Mouse (Mus musculus): ENCODE results near the gene Sp4. TPM values are rescaled to one million over a fixed set of nuclear protein-coding genes. Genes with fewer than 3 reads are reported as not detected.

The Sp4 gene
- 10 to 100 TPM; 10.5 to 12.8 TPM for total RNA-seq (2021)
- long read RNA-seq, experiment 1, partial matches to known transcripts, result 2 of 3 reads
- long read RNA-seq, experiment 1, other reads (novel, unspliced or antisense), result 0 of 3 reads
- long read RNA-seq, experiment 2, partial matches to known transcripts, result 0 of 2 reads
- long read RNA-seq, experiment 2, other reads (novel, unspliced or antisense), result 2 of 2 reads

DNA sequence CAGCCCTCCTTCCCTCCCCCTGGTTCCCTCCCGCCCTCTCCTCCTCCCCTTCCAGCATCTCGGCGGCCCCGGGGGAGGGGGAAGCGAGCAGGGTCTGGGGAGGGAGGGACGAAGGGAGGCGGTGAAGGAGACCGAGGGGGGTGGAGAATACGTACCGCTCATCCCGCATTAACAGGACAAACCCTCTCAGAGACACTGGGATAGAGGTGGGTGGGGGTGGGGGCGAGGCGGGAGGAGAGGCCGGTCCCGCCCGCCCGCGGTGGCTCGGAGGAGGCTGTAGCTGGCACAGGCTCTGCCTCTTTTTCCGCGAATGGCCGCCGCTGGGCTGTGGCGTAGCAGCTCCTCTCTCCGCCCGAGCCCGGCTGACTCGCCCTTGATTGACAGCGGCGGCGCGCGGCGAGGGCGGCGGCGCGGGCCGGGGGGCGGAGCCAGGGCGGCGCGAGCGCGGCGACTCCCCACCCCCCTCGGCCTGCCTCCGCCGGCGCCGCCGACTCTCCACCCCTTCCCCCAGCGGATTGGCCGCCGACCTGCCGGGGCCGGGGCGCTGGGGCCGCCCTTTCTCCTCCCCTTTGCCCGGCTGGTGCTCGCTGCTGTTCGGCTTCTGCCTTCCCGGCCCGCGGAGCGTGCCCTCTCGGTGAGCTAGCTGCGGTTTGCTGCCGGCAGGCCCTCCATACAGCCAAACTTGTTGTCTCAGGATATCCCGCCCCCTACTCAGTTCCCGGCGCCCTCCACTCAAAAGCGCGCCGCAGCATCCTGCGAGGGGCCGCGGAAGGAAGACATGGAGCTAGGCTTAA, at the start of gene Sp4:
Gene Sp4 (minus strand): TSS at position 369 of the 794 bp plus-strand sequence.
- peak; percentile 92 for DNase-seq

DNA sequence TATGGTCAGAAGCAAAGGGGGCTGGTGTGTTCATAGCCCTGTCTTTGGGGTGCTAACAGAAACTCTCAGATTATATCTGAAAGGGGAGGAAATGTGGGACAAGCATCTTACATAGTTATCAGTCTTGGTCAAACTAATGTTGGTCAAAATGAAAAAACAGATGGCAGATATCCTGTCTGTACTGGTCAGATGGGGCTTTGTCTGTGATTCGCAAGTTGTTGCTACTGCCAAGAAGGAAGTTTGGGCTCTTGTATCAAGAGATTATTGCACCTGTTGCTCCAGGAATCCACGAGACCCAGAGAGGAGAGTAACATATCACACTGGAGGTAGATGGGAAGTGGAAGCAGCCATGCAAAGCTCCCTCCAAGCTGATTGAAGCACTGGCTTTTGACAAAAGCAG, 37.9 kb upstream of the Sp4 start:
- DNase-seq, result no peak

DNA sequence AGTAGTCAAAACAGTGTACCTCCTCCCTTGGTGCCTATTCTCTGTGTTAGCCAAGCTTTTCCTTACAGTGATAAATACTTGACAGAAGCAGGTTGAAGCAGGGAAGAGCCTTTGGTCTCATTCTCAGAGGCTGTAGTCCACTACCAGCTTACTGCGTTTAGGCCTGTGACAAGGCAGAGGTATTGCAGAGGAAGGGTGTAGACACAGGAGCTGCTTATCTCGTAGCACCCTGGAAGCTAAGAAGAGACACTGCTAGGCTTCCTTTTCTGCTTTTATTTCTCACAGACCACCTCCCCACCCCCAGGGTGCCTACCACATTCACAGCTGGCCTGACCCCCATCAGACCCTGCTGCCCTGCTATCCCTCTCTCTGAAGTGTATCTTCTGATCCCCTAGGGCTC, 37.0 kb upstream of the Sp4 start:
- no peak for DNase-seq

DNA sequence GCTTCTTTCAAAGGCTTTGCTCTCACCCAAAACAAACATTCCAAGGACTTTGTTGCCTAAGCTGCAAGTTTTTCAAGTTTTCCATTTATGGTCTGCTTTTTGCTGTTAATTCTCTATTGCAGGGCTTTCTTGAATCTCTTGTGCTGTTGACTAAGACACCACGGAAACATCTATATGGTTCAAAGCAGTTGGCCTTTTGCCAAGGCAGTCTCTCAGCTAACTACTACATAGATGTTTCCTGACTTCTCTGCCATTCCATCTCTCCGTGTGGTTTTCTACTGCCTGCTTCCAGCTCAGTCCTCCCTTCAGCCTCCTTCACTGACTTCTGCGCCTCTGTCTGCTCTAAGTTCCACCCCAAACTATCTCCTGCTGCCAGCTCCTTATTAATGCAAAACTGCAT, 36.1 kb upstream of the Sp4 start:
- no peak for DNase-seq

DNA sequence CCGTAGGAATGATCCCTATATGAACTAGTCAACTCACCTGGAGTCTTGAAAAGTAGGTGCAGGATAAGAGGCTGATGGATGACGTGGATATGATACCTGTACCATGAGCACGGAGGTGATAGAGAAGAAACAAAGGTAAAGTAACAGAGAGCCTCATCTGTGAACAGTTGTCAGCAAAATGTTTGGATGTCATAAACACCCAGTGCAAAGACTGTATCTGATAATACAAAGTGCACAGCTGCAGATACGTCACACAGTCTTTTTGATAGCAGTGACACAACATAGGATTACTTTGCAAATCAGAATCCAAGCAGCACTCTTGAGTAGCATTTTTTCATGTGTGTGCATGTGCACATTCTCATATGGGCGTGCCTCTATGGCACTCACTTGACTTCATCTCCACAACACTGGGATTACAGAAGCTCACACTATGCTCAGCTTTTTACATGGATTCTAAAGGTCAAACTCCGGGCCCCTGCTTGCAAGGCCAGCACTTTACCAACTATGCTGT, 27.6 kb upstream of the Sp4 start:
- no peak for DNase-seq

DNA sequence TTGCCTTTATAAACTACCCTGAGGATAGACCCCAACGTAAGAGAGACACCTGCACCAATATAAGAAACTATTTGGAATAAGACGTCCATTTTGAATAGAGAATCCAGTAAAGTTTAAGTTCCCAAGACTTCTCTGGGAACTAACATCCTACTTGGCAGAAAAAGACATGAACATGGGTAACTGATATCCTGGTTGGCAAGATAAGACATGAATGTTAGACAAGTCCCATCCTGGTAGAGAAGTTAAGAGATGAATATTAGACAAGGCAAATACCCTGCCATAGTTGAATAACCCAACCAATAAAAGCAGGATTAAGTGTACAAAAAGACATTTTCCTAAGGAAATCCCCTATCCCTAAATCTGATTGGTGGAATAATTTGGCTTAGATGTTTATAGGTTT, 26.3 kb upstream of the Sp4 start:
- no peak for DNase-seq

DNA sequence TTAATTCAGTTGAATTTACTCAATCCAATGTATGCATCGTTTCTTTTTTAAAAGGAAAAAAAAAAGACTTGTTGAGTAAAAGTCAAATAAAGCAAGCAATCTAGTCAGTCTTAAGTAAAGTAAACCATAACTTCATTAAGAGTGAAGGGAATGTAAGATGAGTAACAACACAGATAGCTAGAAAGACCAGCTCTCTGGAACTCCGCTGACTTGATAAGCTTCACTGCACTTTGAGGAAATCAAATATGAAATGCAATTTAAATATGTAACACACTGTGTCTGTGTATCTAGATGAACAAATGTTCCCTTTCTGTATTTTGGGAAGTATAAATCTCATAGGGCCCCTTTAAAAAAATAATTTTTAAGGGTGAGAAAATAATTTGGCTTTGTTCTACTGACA, 24.9 kb upstream of the Sp4 start:
- DNase-seq, result no peak

DNA sequence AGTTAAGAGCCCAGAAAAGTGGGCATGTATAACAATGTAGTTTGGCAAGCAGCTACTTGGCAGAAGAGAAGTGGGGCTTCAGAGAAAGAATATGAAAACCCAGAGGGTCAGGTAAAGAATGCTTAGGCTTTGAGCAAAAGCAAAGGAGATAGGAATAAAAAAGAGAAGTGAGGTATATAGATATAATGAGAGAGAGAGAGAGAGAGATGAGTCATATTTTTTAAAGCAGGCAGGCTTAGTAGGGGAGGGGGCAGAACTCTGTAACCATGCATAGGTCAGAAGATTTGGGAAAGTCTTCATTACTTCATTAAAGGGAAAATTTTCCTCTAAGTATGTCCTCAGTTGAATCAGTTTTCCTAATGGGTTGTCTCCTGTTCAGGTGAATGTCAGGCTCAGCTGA, 18.8 kb upstream of the Sp4 start:
- DNase-seq, result no peak

DNA sequence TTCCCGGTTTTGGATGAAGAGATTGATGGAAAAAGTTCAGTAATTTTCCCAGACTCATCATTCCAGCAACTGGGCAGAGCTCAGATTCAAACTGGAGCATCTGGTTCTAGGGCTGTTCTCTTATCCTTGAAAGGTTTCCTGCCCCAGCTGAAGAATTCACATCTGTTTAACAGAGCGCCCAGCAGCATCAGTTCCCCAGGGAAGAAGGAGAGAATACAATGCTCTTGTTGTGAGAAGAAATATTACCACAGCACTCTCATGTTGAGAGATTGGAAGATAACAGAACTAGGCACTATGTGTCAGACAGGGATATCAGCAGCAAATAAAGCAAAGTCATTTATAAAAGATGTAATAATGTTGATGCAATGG, 13.2 kb upstream of the Sp4 start:
- no peak for DNase-seq

DNA sequence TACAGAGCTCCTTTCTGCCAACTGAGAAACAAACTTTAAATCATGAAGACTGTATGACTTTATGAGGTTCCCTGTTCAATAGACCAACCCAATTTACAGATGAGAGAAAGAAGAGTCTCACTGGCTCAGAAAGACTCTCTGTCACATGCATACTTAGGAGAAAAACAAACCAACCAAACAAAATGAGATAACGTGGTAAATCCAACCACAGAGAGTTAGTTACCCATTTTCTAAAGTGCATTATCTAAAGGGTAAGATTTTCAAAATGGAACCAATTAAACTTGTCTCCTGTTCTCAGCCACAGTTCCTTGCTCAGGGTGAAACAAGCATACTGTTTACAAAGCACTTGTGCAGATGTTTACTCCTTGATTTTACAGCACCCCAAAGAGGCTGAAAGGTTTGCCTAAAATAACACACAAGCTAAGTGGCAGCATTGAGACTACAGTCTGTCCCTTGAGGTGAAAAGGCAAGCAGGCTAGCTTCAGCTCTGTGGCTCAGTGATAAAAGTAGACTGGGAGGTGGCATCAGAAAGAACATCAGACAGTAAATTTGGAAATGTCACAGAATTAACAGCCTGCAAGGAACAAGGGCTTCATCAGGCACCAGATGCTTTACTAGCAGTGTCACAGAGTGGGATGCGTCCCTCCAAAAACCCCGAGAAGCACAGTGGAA, 12.7 kb upstream of the Sp4 start:
- DNase-seq, result no peak

DNA sequence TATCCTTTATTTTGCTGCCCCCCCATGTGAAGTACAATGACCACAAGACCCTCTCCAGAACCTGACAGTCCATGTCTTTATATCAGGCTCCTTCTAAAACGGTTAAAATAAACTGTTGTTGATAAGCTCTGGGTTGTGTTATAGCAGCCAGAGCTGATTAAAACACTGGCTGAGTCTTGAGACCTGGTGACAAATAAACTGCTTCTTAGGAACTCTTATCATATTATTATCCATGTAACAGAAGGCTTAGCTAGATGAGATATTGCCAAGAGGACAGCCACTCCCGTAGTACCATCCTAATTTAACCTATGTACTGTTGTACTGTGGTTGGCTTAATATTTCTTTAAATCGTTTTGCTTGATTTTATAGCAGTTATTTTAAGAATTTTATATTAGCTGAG, 2.3 kb upstream of the Sp4 start:
- no peak for DNase-seq

DNA sequence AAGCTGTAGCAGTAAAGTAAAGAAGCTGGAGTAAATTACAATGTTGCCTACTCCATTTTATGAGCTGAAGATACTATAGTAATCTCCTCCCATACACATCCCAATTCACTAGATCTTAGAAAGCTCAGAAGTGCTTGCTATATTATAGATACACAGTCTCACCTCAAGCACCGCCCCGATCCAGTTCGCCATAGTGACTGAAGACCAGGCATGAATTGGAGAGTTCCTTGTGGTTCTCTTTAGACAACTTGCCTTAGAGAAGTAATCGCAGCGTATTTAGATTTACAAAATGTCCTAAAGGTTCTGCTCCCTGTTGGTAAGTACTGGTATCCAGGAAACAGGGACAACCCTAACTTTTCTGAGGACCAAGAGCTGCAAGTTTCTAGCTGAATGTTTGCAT, 1.8 kb upstream of the Sp4 start:
- no peak for DNase-seq

DNA sequence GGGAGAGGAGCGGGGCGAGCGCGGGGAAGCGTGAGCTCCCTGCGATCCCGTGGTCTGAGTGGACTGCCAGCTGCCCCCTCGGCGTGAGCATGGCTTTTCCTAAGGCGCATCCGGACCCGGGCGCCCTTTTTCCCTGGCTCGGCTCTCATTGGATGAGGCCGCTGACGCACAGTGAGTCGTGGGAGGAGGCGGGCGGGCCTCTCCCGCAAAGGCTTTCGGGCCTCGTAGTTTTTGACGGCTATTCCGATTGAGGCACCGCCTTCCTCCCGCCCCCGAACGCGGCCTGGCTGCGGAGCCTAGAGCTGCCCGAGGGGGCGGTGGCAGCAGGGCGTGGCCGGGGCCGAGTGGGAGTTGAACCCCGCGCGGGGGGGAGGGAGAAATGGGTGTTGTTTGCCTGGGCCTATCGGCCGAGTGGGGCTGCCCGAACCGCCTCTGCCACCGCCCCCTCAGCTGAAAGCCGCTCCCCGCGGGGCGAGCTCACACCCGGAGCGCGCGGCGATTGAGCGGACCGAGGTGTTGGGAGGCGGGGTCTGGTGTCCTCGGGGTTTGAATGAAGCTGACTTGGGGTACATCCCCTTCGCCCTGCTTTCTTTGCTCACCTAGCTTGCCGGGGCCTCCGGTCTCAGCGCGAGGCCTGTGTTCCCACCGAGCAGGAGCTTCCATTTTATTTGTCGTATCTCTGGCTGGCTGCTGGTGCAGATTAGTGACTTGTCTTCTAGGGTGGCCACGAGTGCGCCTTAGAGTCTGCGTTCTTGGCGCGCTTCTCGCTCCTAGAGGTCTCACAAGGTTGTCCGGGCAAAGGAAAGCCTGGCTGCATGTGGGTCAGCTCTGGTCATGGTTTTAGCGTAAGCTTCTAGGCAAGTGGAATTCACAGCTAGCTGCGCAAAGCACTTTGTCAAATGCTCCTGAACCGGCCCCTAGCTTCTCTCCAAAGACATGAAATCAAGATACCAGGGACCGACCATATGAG, 911 bp upstream of the Sp4 start:
- DNase-seq, result peak; percentile 99

DNA sequence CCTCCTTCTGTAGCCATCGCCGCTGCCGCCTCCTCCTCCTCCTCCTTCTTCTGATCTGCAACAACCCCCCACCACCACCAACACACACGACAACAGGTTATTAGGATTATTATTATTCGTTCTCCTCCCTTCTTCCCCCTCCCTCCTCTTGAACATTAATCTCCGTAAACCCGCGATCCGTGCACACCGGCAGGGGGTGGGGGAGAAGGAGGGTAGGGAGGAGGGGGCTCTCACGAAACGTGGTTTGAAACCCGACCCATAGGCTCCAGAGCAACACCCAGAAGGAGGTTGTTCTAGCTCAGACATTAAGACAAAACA, 527 bp downstream of the Sp4 start:
- no peak for DNase-seq

DNA sequence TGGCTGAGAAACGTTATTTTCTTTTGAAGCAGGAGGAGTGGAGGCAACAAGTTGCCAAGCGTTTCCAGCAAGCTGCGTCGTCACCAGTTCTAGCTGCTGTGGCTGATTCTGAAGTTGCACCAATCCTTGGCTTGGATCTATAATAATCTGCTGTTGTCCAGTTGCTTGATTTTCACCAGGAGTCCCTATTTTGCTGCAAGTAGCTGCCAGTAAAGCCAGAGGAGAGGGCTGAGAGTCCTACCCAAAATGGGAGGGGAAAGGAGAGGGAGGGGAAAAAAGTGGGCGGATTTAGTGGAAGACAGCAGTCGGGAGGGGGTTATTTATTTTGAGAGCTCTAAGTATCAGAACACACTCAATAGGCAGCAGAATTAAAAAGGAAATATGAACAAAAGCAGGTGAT, 1.3 kb downstream of the Sp4 start:
- no peak for DNase-seq

DNA sequence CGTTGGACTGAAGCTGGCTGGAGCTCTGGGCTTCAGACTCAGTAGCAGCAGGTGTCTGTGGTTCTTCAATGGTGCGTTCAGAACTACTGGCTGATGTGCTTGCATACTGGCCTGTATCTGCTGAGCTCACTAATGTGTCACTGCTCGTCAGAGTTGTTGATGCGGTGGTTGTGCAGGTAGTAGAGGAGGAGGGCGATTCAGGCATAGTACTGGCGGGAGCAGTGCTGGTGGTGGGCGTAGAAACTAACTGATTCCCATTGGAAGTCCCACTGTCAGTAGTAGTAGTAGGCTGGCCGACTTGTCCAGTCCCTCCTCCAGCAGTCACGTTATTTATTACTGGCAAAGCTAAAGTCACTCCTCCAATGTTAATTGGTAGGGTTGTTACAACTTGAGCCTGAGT, 2.1 kb downstream of the Sp4 start:
- no peak for DNase-seq

DNA sequence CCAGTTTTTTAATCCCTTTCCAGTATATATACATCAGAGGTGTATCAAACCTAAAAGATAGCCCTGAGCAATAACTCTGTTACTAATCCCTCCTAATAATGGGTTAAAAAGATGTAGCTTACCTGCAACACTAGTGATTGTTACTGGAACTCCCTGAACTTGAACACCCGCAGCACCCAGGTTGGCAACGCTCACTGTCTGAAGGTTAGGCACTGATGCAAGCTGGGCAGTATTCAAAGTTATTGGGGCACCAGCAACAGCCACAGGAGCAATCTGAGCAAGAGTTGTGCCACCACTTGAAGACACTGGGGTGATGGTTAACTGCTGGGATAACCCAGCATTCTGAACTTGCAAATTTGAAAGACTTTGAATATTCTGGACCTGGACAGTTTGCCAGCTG, 2.7 kb downstream of the Sp4 start:
- no peak for DNase-seq

DNA sequence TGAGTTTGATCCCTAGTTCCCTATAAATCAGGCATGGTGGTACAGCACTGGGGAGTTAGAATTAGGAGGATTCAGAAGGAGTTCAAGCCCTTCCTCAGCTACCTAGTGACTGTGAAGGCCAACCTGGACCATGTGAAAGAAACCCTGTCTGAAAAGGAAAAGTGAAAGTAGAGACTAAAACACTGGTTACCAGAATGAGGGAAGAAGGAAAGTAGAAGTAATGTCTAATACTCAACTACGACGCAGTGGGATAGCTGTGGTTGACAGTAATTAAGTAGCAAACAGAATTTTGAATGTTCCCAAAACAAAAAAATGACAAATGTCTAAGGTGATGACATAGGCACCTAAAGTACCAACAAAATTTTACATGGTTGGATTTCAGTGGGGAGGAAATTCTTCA, 5.0 kb downstream of the Sp4 start:
- DNase-seq, result no peak

DNA sequence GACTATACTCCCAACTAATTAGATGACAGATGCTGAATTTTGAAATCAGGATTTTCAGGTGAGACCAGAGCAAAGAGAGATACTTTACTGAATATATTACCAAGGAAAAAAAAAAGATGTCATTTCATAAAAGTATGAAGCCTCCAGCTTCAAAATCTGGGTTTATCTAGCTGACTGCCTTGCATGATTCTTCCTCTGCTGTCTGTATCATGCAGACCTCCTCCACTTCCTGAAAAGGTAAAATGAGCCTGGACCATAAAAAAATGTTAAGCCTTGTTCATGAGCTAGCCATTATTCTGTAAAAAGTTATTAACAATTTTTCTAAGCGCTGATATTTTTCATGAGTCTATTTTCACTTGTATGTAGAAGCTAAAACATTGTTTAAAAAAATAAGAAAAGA, 5.4 kb downstream of the Sp4 start:
- DNase-seq, result no peak

DNA sequence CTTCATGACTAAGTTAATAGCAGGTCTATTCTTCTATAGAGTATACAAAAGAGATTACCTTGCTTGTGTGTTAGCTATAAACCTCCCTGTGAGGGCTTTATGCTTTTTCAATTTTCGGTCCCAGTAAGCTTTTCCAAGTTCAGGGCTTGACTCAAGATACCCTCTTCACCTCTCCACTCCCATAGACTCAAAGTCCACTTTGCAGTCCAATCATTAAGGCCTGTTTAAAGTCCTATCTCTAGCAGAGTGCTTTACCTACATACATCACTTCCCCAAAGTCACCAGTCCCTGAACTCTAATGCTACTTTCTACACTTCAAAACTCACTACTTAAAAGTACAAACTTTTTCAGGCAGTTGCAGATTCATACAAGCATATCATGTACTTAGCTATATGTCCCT, 12.3 kb downstream of the Sp4 start:
- no peak for DNase-seq

DNA sequence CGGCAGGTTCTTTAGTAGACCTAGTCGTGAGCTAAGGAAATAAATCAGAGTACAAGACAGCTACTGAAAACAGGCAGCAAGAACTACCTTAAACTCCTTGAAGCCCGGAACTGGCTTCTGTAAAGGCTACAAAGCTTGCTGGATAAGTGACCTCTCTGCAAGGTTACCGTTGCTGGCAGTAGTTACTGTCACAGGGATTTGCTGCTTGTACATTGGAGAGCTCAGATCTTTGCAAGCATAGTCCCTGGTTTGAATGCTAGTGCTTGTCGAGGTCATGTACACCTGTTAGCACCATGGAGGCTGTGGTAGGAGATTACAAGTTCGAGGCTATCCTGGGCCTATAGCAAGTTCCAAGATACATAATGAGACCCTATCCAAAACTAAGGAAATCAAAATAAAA, 16.1 kb downstream of the Sp4 start:
- DNase-seq, result no peak

DNA sequence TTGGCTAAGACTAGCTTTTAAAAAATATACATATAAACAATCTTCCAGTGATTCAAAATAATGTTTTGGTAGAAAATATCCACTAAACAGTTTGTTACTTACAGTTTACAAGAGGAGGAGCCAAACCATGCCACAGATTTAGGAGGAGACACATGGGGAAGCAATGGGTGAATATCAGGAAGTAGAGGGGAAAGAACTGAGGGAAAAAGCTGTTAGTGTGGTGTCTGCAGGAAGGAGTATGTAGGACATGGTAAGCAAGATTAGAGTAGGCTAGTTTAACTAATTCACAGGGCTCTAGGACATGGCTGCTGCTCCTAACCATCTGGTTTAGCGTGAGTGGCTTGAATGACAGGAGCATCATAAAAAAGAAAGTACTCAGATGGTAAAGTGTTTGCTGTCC, 19.3 kb downstream of the Sp4 start:
- no peak for DNase-seq

DNA sequence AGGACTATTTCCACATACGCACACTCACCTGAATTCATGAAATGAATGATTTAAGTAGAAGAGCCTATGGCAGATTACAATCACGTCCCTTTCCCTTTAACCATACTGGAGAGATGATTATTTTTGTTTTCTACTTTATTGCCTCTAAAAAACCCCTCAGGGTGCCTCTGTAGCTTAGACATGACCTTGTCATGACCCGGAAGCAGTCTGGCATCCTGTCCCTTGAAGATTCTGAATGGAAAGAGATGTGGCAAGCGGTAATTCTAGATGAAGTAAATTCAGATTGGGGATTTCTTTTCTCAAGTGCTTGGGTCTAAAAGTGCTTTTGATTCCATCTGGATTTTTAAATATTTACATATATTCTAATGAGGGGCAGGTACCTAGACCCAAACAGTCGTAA, 24.9 kb downstream of the Sp4 start:
- DNase-seq, result no peak

Data from gastrocnemius, postnatal 10 days (tissue).